Mouse (Mus musculus): Measurements from ENCODE around the gene Phlpp1. TPM values are rescaled to one million over a fixed set of nuclear protein-coding genes. Genes with fewer than 3 reads are reported as not detected.

The Phlpp1 gene
- polyA plus RNA-seq (2014; fragmentation: Illumina TruSeq; extraction: RNeasy Lipid Tissue Mini Kit (QIAGEN cat#74804); ENCODE audit: low read depth, low replicate concordance) = 7.8 TPM

DNA sequence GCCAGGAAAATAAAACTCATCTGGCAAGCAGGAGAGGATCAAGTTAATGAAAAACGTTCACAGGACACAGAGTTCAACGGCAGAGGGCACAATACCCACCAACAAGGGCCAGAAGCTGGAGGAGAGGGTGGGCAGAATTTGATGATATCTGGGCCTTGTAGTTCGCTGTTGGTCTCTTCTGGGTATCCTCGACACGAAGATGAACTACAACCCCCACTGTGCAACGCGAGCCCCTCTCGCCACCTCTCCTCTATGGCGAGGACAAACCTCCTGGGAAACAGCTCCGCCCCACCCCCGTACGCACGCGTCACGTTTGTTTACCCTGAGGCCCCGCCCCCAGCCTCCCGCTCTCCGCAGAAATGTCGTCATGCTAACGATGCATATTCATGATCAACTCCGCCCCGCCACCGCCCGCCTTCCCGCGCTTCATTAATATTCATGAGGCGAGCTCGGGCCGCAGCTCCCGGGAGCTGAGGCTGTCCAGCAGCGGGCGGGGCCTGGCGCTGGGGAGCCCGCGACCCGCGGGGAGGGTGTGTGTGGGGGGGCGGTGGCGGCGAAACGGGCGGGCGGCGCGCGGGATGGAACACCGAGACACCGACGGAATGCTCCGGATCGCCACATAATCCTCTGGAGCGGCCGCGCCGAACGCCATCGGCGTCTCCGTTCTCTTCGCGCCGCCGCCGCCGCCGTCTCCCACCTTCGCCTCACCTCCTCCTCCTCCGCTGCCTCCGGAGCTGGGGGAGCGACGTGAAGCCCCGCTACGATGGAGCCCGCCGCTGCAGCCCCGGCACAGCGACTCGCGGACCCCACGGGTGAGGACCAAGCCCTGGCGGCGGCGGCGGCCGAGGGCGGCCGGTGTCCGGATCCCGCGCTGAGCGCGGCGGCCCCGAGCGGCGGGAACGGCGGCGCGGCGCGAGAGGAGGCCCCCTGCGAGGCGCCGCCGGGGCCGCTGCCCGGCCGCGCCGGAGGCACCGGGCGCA, at the start of gene Phlpp1:
Gene Phlpp1, plus strand, starts transcription at position 512 of the 980 bp plus-strand sequence.

Other genes with a start within 250 kb of the Phlpp1 start
- gene Zcchc2, start 181.3 kb upstream of the Phlpp1 start, polyA plus RNA-seq (2014; fragmentation: Illumina TruSeq; extraction: RNeasy Lipid Tissue Mini Kit (QIAGEN cat#74804); ENCODE audit: low read depth, low replicate concordance) = 11.7 TPM